Mouse (Mus musculus) liver, embryonic 14.5 days (tissue): ENCODE measurements around the gene Tmem176a. TPM values are rescaled to one million over a fixed set of nuclear protein-coding genes. Genes with fewer than 3 reads are reported as not detected.

ENCODE experiments used
- ATAC-seq: fragments of 200-750 bp; cut with Nextera tagmentation; 2 replicates; pipeline ENCODE4 v1.8.0; 2017; ENCODE audit warnings: moderate number of reproducible peaks, mild to moderate bottlenecking, moderate library complexity; ENCODE audit not compliant: insufficient read depth
- DNase-seq, 3 experiments: peaks; one replicate each; pipeline ENCODE4 v3.0.0-alpha.2; 2012 to 2013; ENCODE audit warnings: low read depth in 3 of 3, low spot score in 3 of 3
- H3K27ac ChIP-seq: fragments of 300-500 bp; sonication (generic); 2 replicates; pipeline ENCODE4 v1.5.1; 2014; ENCODE audit warnings: moderate library complexity, mild to moderate bottlenecking, control low read depth, inconsistent platforms
- H3K27me3 ChIP-seq: fragments of 300-500 bp; sonication (generic); 2 replicates; pipeline ENCODE4 v1.6.1; 2014; ENCODE audit warnings: mild to moderate bottlenecking, low read length, moderate library complexity; ENCODE audit not compliant: control insufficient read depth, insufficient read depth
- H3K36me3 ChIP-seq: fragments of 300-500 bp; sonication (generic); replicated peaks from 2 replicates; pipeline ENCODE4 v1.6.1; 2014; ENCODE audit warnings: low read depth; ENCODE audit not compliant: control insufficient read depth, insufficient read depth
- H3K4me1 ChIP-seq, 2 experiments: fragments of 200-500 bp in 1 of 2; fragments of 300-500 bp in 1 of 2; sonication (generic) in 1 of 2; replicated peaks; 2 replicates each; pipeline ENCODE4 v1.6.1; 2012 to 2014; ENCODE audit warnings: antibody characterized with exemption in 1 of 2, inconsistent platforms in 1 of 2, low read length in 1 of 2; ENCODE audit not compliant: control insufficient read depth in 2 of 2, insufficient read depth in 2 of 2
- H3K4me2 ChIP-seq: fragments of 300-500 bp; sonication (generic); 2 replicates; pipeline ENCODE4 v1.6.1; 2014; ENCODE audit warnings: low read depth, mild to moderate bottlenecking, control low read depth, moderate library complexity
- H3K4me3 ChIP-seq, 2 experiments: fragments of 200-500 bp in 1 of 2; fragments of 300-500 bp in 1 of 2; sonication (generic) in 1 of 2; 2 replicates each; pipeline ENCODE4 v1.5.1; 2012 to 2014; ENCODE audit warnings: low read depth in 2 of 2, low read length in 2 of 2, mild to moderate bottlenecking in 2 of 2, control low read depth in 1 of 2, inconsistent platforms in 1 of 2, moderate library complexity in 1 of 2; ENCODE audit not compliant: insufficient read depth in 1 of 2
- H3K9ac ChIP-seq: fragments of 300-500 bp; sonication (generic); replicated peaks from 2 replicates; pipeline ENCODE4 v1.6.1; 2014; ENCODE audit warnings: mild to moderate bottlenecking, control low read depth, moderate library complexity
- H3K9me3 ChIP-seq: fragments of 300-500 bp; sonication (generic); 2 replicates; pipeline ENCODE4 v1.6.1; 2016; ENCODE audit warnings: low read length, mixed read lengths; ENCODE audit not compliant: control insufficient read depth
- CTCF ChIP-seq: IDR thresholded peaks from 2 replicates; pipeline ENCODE4 v1.5.1; 2016; ENCODE audit warnings: antibody characterized with exemption, low read depth, control low read depth
- EP300 ChIP-seq: IDR thresholded peaks from 2 replicates; pipeline ENCODE4 v1.6.1; 2016; ENCODE audit warnings: antibody characterized with exemption, low read depth
- WGBS: fragments of 180-500 bp; shearing (Covaris S2); extraction: QIAGEN DNeasy Blood & Tissue Kit; methylation state at CpG from one replicate; pipeline ENCODE4 v1.1.7; 2014; ENCODE audit not compliant: insufficient replicate concordance; 5-methylcytosine and 5-hydroxymethylcytosine counted together
- polyA plus RNA-seq, 2 experiments: library from polyadenylated mRNA; depleted of rRNA in 1 of 2; stranded (reverse) in 1 of 2; unstranded in 1 of 2; fragments of >200 nt; fragmentation: Nextera tagmentation in 1 of 2; extraction: Ambion mirVana in 1 of 2; gene quantifications; 2 replicates each; pipeline versions ENCODE4 v1.2.1 to v1.2.3; 2012 to 2014

Tmem176a gene
- 34.5 and 37.1 TPM in 2 replicates for polyA plus RNA-seq (2012; rRNA removed)
- 112 and 126 TPM in 2 replicates for polyA plus RNA-seq (2014; fragmentation: Nextera tagmentation; extraction: Ambion mirVana)

DNA sequence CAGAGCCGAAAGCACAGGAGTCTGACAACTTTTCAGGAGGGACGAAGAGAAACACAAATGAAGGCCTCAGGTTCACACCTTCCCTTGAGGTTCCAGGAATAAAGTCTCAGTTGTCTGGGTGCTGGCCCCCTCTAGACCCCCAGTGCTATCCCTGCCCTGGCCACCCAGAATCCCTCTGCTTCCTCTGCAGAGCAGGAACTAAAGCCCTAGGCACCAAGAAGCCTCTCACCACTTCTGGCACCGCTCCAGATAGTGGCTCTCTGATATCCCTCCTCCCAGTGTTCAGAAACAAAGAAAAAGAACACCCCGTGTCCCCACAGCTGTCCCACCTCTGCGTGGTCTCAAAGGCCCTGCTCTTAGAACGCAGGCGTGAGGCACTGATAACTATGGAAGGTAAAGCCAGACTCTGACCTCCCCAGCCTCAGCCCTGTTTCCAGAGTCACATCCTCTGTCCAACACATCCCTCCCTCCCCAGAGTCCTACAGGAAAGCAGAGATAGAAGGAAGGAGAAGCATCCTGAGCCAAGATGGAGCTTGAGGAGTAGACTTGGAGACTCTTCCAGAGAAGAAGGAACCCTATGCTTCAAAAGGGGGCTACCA, at the start of gene Tmem176a:
Tmem176a (plus strand) TSS at position 549 of the 599 bp plus-strand sequence.
- H3K36me3 ChIP-seq, result no peaks in the 10 kb centered on the region
- H3K27me3 ChIP-seq, result no peaks in the 10 kb centered on the region
- H3K4me2 ChIP-seq, result peak within 1 kb of the TSS; percentile 53
- no peaks in the 10 kb centered on the region for H3K4me1 ChIP-seq
- H3K9ac ChIP-seq, result no peak within 1 kb of the TSS; the same call in 1 of the 2 replicates
- 12% methylated on average over 7 of the region's 7 CpGs for WGBS
- no peaks in the 10 kb centered on the region for H3K9me3 ChIP-seq
- ATAC-seq (peak; percentile 16; the same call in 1 of the 2 replicates), DNase-seq (no peak)
- peak within 1 kb of the TSS; percentile 33 to 62 for H3K4me3 ChIP-seq
- TF ChIP-seq CTCF (no peak), EP300 (no peak)
- H3K27ac ChIP-seq, result no peak within 1 kb of the TSS

DNA sequence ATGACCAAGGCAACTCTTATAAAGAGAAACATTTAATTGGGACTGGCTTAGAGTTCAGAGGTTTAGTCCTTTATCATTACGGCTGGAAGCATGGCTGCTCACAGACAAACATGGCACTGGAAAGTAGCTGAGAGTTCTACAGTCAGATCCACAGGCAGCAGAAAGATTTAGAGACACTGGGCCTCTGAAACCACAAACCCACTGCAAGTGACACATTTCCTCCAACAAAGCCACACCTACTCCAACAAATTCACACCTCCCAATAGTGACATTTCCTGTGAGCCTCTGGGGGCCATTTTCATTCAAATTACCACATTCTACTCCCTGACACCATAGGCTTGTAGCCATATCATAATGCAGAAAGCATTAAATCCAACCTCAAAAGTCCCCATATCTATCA, 38.8 kb upstream of the Tmem176a start:
- Histone ChIP-seq H3K4me1 (no peaks in the 10 kb centered on the region), H3K27ac (no peak overlapping the region), H3K4me3 (no peak overlapping the region), H3K27me3 (no peaks in the 10 kb centered on the region), H3K9ac (no peak overlapping the region), H3K36me3 (no peaks in the 10 kb centered on the region), H3K4me2 (no peak overlapping the region), H3K9me3 (no peaks in the 10 kb centered on the region)
- DNase-seq (no peak), ATAC-seq (no peak)
- 9% methylated on average over 1 of the region's 1 CpGs for WGBS
- TF ChIP-seq EP300 (no peak), CTCF (no peak)

DNA sequence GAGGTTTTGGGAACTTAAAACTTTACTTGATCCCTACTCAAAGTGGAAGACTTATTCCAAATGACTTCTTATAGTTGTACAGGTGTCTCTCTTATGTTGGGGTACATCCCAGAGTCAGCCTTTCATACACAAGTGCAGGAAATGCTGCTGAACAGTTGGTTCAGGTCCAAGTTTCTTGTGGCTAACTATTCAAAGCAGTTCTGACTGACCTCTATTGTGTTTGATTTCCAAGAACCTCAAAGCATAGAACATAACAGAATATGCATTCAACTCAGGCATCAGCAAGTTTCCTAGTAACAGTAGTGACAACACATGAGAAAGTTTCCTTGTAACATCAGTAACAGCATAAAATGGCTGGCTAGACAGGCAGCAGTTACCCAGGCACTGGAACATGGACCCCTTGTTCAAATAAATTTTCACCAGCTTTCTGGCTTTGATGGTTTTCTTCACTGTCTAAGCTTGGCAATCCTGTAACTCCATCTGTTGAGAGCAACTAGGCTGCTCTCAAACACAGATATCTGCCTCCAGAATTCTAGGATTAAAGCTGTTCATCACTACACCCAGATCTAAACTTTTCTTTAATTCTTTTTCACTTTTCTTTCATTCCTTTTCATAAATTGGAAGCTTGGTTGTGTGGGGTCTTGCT, 37.2 kb upstream of the Tmem176a start:
- ATAC-seq, result no peak

DNA sequence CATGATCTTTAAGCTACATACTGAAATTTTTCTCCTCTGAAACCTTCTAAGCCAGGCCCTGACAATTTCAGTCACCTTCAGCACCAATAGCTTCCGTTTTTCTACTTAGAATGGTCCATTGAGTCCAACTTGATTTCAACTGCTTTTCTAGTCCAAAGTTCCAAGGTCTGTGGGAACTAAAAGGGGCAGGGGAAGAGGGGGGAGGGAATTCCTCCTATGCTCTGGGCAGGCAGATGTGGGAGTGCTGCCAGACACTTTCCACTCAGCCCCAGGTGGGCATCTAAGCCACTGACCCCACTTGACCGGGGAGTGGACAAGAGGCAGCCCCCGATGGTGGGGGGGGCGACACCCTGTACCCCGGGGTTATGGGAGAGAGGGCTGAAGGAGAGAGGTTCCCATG, 36.4 kb upstream of the Tmem176a start:
- Histone ChIP-seq H3K9me3 (no peaks in the 10 kb centered on the region), H3K27me3 (no peaks in the 10 kb centered on the region), H3K4me3 (no peak overlapping the region), H3K36me3 (no peaks in the 10 kb centered on the region), H3K4me2 (no peak overlapping the region), H3K27ac (no peak overlapping the region), H3K4me1 (no peaks in the 10 kb centered on the region), H3K9ac (no peak overlapping the region)
- 66% methylated on average over 5 of the region's 5 CpGs for WGBS
- no peak for DNase-seq
- no peak for ATAC-seq
- TF ChIP-seq EP300 (no peak), CTCF (no peak)

More for the DNA sequence above, 37.2 kb upstream of the Tmem176a start:
- Histone ChIP-seq H3K36me3 (no peaks in the 10 kb centered on the region), H3K4me3 (no peak overlapping the region), H3K4me2 (no peak overlapping the region), H3K4me1 (no peaks in the 10 kb centered on the region), H3K9ac (no peak overlapping the region), H3K27ac (no peak overlapping the region), H3K27me3 (no peaks in the 10 kb centered on the region), H3K9me3 (no peaks in the 10 kb centered on the region)
- TF ChIP-seq EP300, result no peak
- no peak for TF ChIP-seq CTCF
- DNase-seq, result no peak

DNA sequence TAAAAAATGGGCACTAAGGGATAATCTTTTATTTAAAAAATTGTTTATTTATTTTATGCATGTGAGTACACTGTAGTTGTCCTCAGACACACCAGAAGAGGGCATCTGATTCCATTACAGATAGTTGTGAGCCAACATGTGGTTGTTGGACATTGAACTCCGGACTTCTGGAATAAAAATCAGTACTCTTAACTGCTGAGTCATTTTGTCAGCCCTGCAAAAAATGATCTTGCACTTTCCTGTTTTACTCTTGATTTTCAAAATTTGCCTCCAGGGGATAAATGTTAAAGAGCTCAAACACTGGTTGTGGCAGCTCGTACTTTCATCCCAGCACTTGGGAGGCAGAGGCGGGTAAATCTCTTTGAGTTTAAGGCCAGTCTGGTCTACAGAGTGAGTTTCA, 34.0 kb upstream of the Tmem176a start:
- no peak overlapping the region for H3K9ac ChIP-seq
- 59% methylated on average over 3 of the region's 3 CpGs for WGBS
- no peaks in the 10 kb centered on the region for H3K36me3 ChIP-seq
- ATAC-seq (no peak), DNase-seq (no peak)
- H3K4me3 ChIP-seq, result no peak overlapping the region
- no peaks in the 10 kb centered on the region for H3K27me3 ChIP-seq
- no peak for TF ChIP-seq EP300
- no peaks in the 10 kb centered on the region for H3K9me3 ChIP-seq
- H3K4me1 ChIP-seq, result no peaks in the 10 kb centered on the region
- H3K4me2 ChIP-seq, result no peak overlapping the region
- no peak overlapping the region for H3K27ac ChIP-seq
